21 mouse cellular contexts compared by ENCODE assay signal in the genomic region with DNA sequence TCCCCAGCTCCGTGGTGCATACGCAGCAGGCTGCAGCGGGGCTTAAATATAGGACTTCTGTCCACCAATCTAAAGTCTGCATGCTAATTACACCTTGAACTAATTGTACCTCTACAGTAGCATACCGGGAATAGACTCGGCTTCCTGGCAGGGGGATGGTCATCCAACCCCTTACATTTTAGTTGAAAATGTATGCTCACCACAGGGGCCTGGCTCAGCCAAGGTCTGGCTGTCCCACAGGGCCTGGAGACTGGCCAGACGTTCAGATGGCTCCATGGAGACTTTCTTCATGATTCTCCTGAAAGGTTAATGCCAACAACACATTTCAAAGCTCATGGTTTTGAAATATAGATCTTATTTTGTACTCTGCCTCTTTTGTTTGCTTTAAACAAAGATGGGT.
DNase-seq lines count a peak whose midpoint lies in the region; ATAC-seq lines count a peak whose summit lies in the region.
"Had no signal": no experiment of that assay in that cellular context is flagged by ENCODE, and none has a peak within 500 bp of the region (broad histone marks: within the 10 kb centered on the region; RNA-seq: fewer than 3 reads in every experiment).

No protein-coding gene starts in this region.

- WGBS in liver, embryonic 11.5 days, result 35% methylated on average over 6 of the region's 6 CpGs
- 42% methylated on average over 6 of the region's 6 CpGs for WGBS in liver, embryonic 16.5 days (ENCODE audit: insufficient replicate concordance)

- no peak for DNase-seq in liver, embryonic 11.5 days (ENCODE audit: low spot score)
- no peak for DNase-seq in liver
- peak; percentile 80 for DNase-seq in cerebellum, adult 11-12 months
- DNase-seq in cerebellum, postnatal 25 days, result peak; percentile 78 to 88
- DNase-seq in gastrocnemius, postnatal 25 days, result no peak
- DNase-seq in retina, postnatal 1 day, result no peak
- no peak for DNase-seq in urinary bladder, adult 2 months (ENCODE audit: low spot score)
- DNase-seq: adrenal gland, adult 2 months; heart, postnatal 36 days; kidney, adult 2 months; kidney, postnatal 36 days; layer of hippocampus, adult 9-11 months; right cerebral cortex, adult 18-20 months; thymus, adult 2 months had no signal

- no peaks in the 10 kb centered on the region for H3K27me3 ChIP-seq in liver, embryonic 11.5 days (replicated peaks; ENCODE audit: control insufficient read depth, insufficient read depth, low read length)
- no peaks in the 10 kb centered on the region for H3K27me3 ChIP-seq in liver, embryonic 16.5 days (ENCODE audit: control insufficient read depth, insufficient read depth, low read depth, low read length)
- H3K27me3 ChIP-seq: forebrain, embryonic 12.5 days; lung, embryonic 15.5 days; midbrain, embryonic 12.5 days had no signal

- H3K36me3 ChIP-seq in liver, embryonic 11.5 days (ENCODE audit: control insufficient read depth, insufficient read depth, low read length), result no peaks in the 10 kb centered on the region
- H3K36me3 ChIP-seq in liver, embryonic 16.5 days (ENCODE audit: control insufficient read depth, insufficient read depth), result no peaks in the 10 kb centered on the region
- H3K36me3 ChIP-seq: forebrain, embryonic 12.5 days; heart, embryonic 13.5 days; lung, embryonic 15.5 days; midbrain, embryonic 12.5 days had no signal

- H3K9ac ChIP-seq in liver, embryonic 11.5 days (ENCODE audit: low read depth, low read length), result no peak overlapping the region
- 0 out of 2 replicates have a peak overlapping the region, but pooled peaks have one; percentile 15 for H3K9ac ChIP-seq in liver, embryonic 16.5 days (ENCODE audit: low read depth, low read length)
- H3K9ac ChIP-seq: forebrain, embryonic 12.5 days; heart, embryonic 13.5 days; lung, embryonic 15.5 days; midbrain, embryonic 12.5 days had no signal

- H3K9me3 ChIP-seq in liver, embryonic 11.5 days (ENCODE audit: control insufficient read depth, low read length), result no peaks in the 10 kb centered on the region
- H3K9me3 ChIP-seq in liver, embryonic 16.5 days (replicated peaks; ENCODE audit: control insufficient read depth, low read length), result no peaks in the 10 kb centered on the region
- H3K9me3 ChIP-seq: forebrain, embryonic 12.5 days; heart, embryonic 13.5 days; lung, embryonic 15.5 days; midbrain, embryonic 12.5 days had no signal

- H3K4me1 ChIP-seq in liver, embryonic 11.5 days (replicated peaks; ENCODE audit: control insufficient read depth, insufficient read depth, low read length), result peaks cover 24% of the 10 kb centered on the region
- H3K4me1 ChIP-seq in liver, embryonic 16.5 days (ENCODE audit: control insufficient read depth, low read depth, low read length), result peaks cover 39% of the 10 kb centered on the region
- H3K4me1 ChIP-seq: lung, embryonic 15.5 days had no signal

- H3K4me2 ChIP-seq in liver, embryonic 11.5 days, result no peak overlapping the region
- no peak overlapping the region for H3K4me2 ChIP-seq in liver, embryonic 16.5 days (ENCODE audit: low read depth, low read length)
- H3K4me2 ChIP-seq: forebrain, embryonic 12.5 days; heart, embryonic 13.5 days; lung, embryonic 15.5 days; midbrain, embryonic 12.5 days had no signal

- no peak for ATAC-seq in liver, embryonic 11.5 days (replicated peaks; ENCODE audit: low FRiP score)
- ATAC-seq in liver, embryonic 16.5 days (ENCODE audit: low read depth), result no peak
- ATAC-seq: hindbrain, embryonic 16.5 days had no signal

- no peak overlapping the region for H3K4me3 ChIP-seq in liver, embryonic 11.5 days (ENCODE audit: low read depth, low read length)
- no peak overlapping the region for H3K4me3 ChIP-seq in liver, embryonic 16.5 days (ENCODE audit: low read depth, low read length)
- H3K4me3 ChIP-seq: forebrain, embryonic 12.5 days; heart, embryonic 13.5 days; lung, embryonic 15.5 days; midbrain, embryonic 12.5 days had no signal

- H3K27ac ChIP-seq in liver, embryonic 11.5 days (ENCODE audit: low read depth, low read length), result 0 out of 2 replicates have a peak overlapping the region, but pooled peaks have one; percentile 11
- peak overlapping the region; percentile 46; the same call in 1 of the 2 replicates for H3K27ac ChIP-seq in liver, embryonic 16.5 days (ENCODE audit: low read length)
- H3K27ac ChIP-seq: forebrain, embryonic 12.5 days; heart, embryonic 13.5 days; lung, embryonic 15.5 days; macrophage; midbrain, embryonic 12.5 days had no signal

Comparison
In these comparisons a context has a peak if more than half of its experiments do, and no peak if none do; other contexts are left out.
1. DNase-seq: peak in cerebellum, adult 11-12 months (single experiment) and cerebellum, postnatal 25 days (2 of 2); none in liver, embryonic 11.5 days (single experiment), liver (single experiment), gastrocnemius, postnatal 25 days (single experiment), retina, postnatal 1 day (single experiment) and urinary bladder, adult 2 months (single experiment).